Mouse (Mus musculus): ENCODE results near the gene Ints13.

Gene Ints13

GRCm38 (mm10) chr6:146500771-146501170 lies 76.9 kb downstream of the Ints13 start:
- DNase-seq (ENCODE audit: low spot score in 2 of 2), result no peak

GRCm38 (mm10) chr6:146500206-146500605 lies 77.4 kb downstream of the Ints13 start:
- no peak for DNase-seq (ENCODE audit: low spot score in 2 of 2)
